Mouse (Mus musculus) limb, embryonic 14.5 days (tissue): Measurements from ENCODE around the gene Ddx20. TPM values are rescaled to one million over a fixed set of nuclear protein-coding genes. Genes with fewer than 3 reads are reported as not detected.

ENCODE experiments used
- ATAC-seq: fragments of 200-750 bp; cut with Nextera tagmentation; 2 replicates; pipeline ENCODE4 v1.8.0; 2017; ENCODE audit warnings: low read depth, moderate number of reproducible peaks, moderate TSS enrichment; ENCODE audit not compliant: low FRiP score
- DNase-seq: peaks from one replicate; pipeline ENCODE4 v3.0.0-alpha.2; 2015; ENCODE audit warnings: low spot score
- H3K27ac ChIP-seq: fragments of 300-500 bp; sonication (generic); replicated peaks from 2 replicates; pipeline ENCODE4 v1.5.1; 2014; ENCODE audit warnings: low read depth, mild to moderate bottlenecking, low read length, moderate library complexity, mixed read lengths
- H3K27me3 ChIP-seq: fragments of 300-500 bp; sonication (generic); 2 replicates; pipeline ENCODE4 v1.6.1; 2014; ENCODE audit warnings: low read length, mixed read lengths; ENCODE audit not compliant: control insufficient read depth, insufficient read depth
- H3K36me3 ChIP-seq: fragments of 300-500 bp; sonication (generic); 2 replicates; pipeline ENCODE4 v1.6.1; 2014; ENCODE audit warnings: mild to moderate bottlenecking, low read length, moderate library complexity, mixed read lengths; ENCODE audit not compliant: control insufficient read depth, insufficient read depth
- H3K4me1 ChIP-seq: fragments of 300-500 bp; sonication (generic); 2 replicates; pipeline ENCODE4 v1.6.1; 2014; ENCODE audit warnings: antibody characterized with exemption, low read length, mixed read lengths; ENCODE audit not compliant: control insufficient read depth, insufficient read depth
- H3K4me2 ChIP-seq: fragments of 300-500 bp; sonication (generic); replicated peaks from 2 replicates; pipeline ENCODE4 v1.6.1; 2014; ENCODE audit warnings: low read depth, mild to moderate bottlenecking, low read length, moderate library complexity; ENCODE audit not compliant: severe bottlenecking
- H3K4me3 ChIP-seq: fragments of 300-500 bp; sonication (generic); replicated peaks from 2 replicates; pipeline ENCODE4 v1.5.1; 2014; ENCODE audit warnings: low read length
- H3K9ac ChIP-seq: fragments of 300-500 bp; sonication (generic); 2 replicates; pipeline ENCODE4 v1.6.1; 2014; ENCODE audit warnings: mild to moderate bottlenecking, low read depth, low read length, moderate library complexity; ENCODE audit not compliant: severe bottlenecking
- H3K9me3 ChIP-seq: fragments of 300-500 bp; sonication (generic); 2 replicates; pipeline ENCODE4 v1.6.1; 2016; ENCODE audit warnings: low read length; ENCODE audit not compliant: control insufficient read depth
- POLR2A ChIP-seq: fragments of 200-500 bp; IDR thresholded peaks from 2 replicates; pipeline ENCODE4 v1.8.0; 2012; ENCODE audit warnings: inconsistent platforms, mild to moderate bottlenecking, moderate library complexity, borderline replicate concordance; ENCODE audit not compliant: insufficient read depth, insufficient read length; ENCODE audit errors: extremely low read depth
- WGBS: fragments of 180-500 bp; shearing (Covaris S2); extraction: QIAGEN DNeasy Blood & Tissue Kit; methylation state at CpG from one replicate; pipeline ENCODE4 v1.1.7; 2014; 5-methylcytosine and 5-hydroxymethylcytosine counted together
- polyA plus RNA-seq, 2 experiments: library from polyadenylated mRNA; depleted of rRNA in 1 of 2; stranded (reverse) in 1 of 2; unstranded in 1 of 2; fragments of >200 nt; fragmentation: Nextera tagmentation in 1 of 2; extraction: Ambion mirVana in 1 of 2; gene quantifications; 2 replicates each; pipeline versions ENCODE4 v1.2.1 to v1.2.3; 2012 to 2014

Ddx20 gene
- polyA plus RNA-seq, 2 experiments, result 19.8 to 28.8 TPM

GRCm38 (mm10) chr3:105714091-105714819, 26.9 kb upstream of the Ddx20 start:
- Histone ChIP-seq H3K4me2 (no peak overlapping the region), H3K4me1 (peaks cover 9% of the 10 kb centered on the region), H3K27me3 (no peaks in the 10 kb centered on the region), H3K36me3 (no peaks in the 10 kb centered on the region), H3K9me3 (no peaks in the 10 kb centered on the region), H3K4me3 (no peak overlapping the region), H3K9ac (peak overlapping the region; percentile 21; the same call in 1 of the 2 replicates), H3K27ac (peak overlapping the region; percentile 13; the same call in 1 of the 2 replicates)
- 10% methylated on average over 7 of the region's 8 CpGs for WGBS
- ATAC-seq, result peak; percentile 83
- DNase-seq, result peak; percentile 68
- no peak for TF ChIP-seq POLR2A

GRCm38 (mm10) chr3:105712827-105713226, 25.5 kb upstream of the Ddx20 start:
- no peaks in the 10 kb centered on the region for H3K27me3 ChIP-seq
- no peak overlapping the region for H3K27ac ChIP-seq
- H3K9me3 ChIP-seq, result no peaks in the 10 kb centered on the region
- no peak overlapping the region for H3K4me2 ChIP-seq
- DNase-seq (no peak), ATAC-seq (no peak)
- H3K36me3 ChIP-seq, result no peaks in the 10 kb centered on the region
- no peak overlapping the region for H3K9ac ChIP-seq
- no peak overlapping the region for H3K4me3 ChIP-seq
- H3K4me1 ChIP-seq, result peaks cover 9% of the 10 kb centered on the region
- no peak for TF ChIP-seq POLR2A

GRCm38 (mm10) chr3:105711741-105712140, 24.4 kb upstream of the Ddx20 start:
- H3K4me1 ChIP-seq, result peaks cover 9% of the 10 kb centered on the region
- no peak overlapping the region for H3K4me2 ChIP-seq
- H3K27ac ChIP-seq, result no peak overlapping the region
- H3K36me3 ChIP-seq, result no peaks in the 10 kb centered on the region
- ATAC-seq, result no peak
- H3K9ac ChIP-seq, result no peak overlapping the region
- no peaks in the 10 kb centered on the region for H3K27me3 ChIP-seq
- peak; percentile 14 for DNase-seq
- WGBS, result 75% methylated on average over 7 of the region's 7 CpGs
- no peaks in the 10 kb centered on the region for H3K9me3 ChIP-seq
- H3K4me3 ChIP-seq, result no peak overlapping the region
- TF ChIP-seq POLR2A, result no peak

- WGBS, result 67% methylated on average over 6 of the region's 6 CpGs
- no peak for TF ChIP-seq POLR2A
- Histone ChIP-seq H3K4me1 (peaks cover 9% of the 10 kb centered on the region), H3K4me2 (no peak overlapping the region), H3K4me3 (no peak overlapping the region), H3K36me3 (no peaks in the 10 kb centered on the region), H3K27ac (no peak overlapping the region), H3K9ac (no peak overlapping the region), H3K9me3 (no peaks in the 10 kb centered on the region), H3K27me3 (peaks cover 7% of the 10 kb centered on the region; the same call in 1 of the 2 replicates)
- peak; percentile 52 for DNase-seq
- no peak for ATAC-seq
Observed at GRCm38 (mm10) chr3:105710246-105710645, 22.9 kb upstream of the Ddx20 start.

GRCm38 (mm10) chr3:105707590-105707989, 20.2 kb upstream of the Ddx20 start:
- Histone ChIP-seq H3K36me3 (no peaks in the 10 kb centered on the region), H3K4me1 (no peaks in the 10 kb centered on the region), H3K9me3 (no peaks in the 10 kb centered on the region), H3K4me2 (no peak overlapping the region), H3K9ac (no peak overlapping the region), H3K27me3 (peaks cover 15% of the 10 kb centered on the region; the same call in 1 of the 2 replicates), H3K4me3 (no peak overlapping the region), H3K27ac (no peak overlapping the region)
- ATAC-seq (peak; percentile 19; the same call in 1 of the 2 replicates), DNase-seq (peak; percentile 24)
- WGBS, result 20% methylated on average over 7 of the region's 7 CpGs
- TF ChIP-seq POLR2A, result no peak
